Mouse (Mus musculus) CH12.LX (cell line): ENCODE results near the gene Alg12. TPM values are rescaled to one million over a fixed set of nuclear protein-coding genes. Genes with fewer than 3 reads are reported as not detected.

Experiments
- DNase-seq: peaks from one replicate; pipeline ENCODE4 v3.0.0-alpha.2; 2013; ENCODE audit errors: extremely low read depth
- H3K27ac ChIP-seq: 2 replicates; pipeline ENCODE4 v1.5.1; 2012; ENCODE audit warnings: low read depth, mild to moderate bottlenecking, control low read depth, moderate library complexity; ENCODE audit not compliant: insufficient read depth
- H3K27me3 ChIP-seq: replicated peaks from 2 replicates; pipeline ENCODE3; 2012; ENCODE audit warnings: inconsistent platforms
- H3K36me3 ChIP-seq, 2 experiments: replicated peaks in 1 of 2; 2 replicates each; pipeline versions ENCODE3 to v1.6.1; 2012; ENCODE audit warnings: inconsistent platforms in 1 of 2, low read length in 1 of 2, mild to moderate bottlenecking in 1 of 2, mixed read lengths in 1 of 2, moderate library complexity in 1 of 2; ENCODE audit not compliant: control insufficient read depth in 1 of 2, insufficient read depth in 1 of 2
- H3K4me1 ChIP-seq, 2 experiments: 2 replicates each; pipeline ENCODE4 v1.6.1; 2012; ENCODE audit warnings: inconsistent platforms in 1 of 2, moderate library complexity in 1 of 2; ENCODE audit not compliant: insufficient read depth in 2 of 2, control insufficient read depth in 1 of 2
- H3K4me2 ChIP-seq: 2 replicates; pipeline ENCODE4 v1.6.1; 2012; ENCODE audit warnings: low read depth, mild to moderate bottlenecking, control low read depth; ENCODE audit not compliant: poor library complexity, insufficient read depth, severe bottlenecking
- H3K4me3 ChIP-seq, 3 experiments: fragments of 150-350 bp in 1 of 3; sonication (generic) in 1 of 3; replicated peaks in 1 of 3; 2 replicates each; pipeline versions ENCODE3 to v1.5.1; 2011 to 2012; ENCODE audit warnings: low read depth in 2 of 3, low read length in 2 of 3, mild to moderate bottlenecking in 2 of 3, moderate library complexity in 2 of 3, control low read depth in 1 of 3, improper control_type of control experiment in 1 of 3, inconsistent platforms in 1 of 3, mixed read lengths in 1 of 3; ENCODE audit not compliant: poor library complexity in 1 of 3
- H3K79me2 ChIP-seq: replicated peaks from 2 replicates; pipeline ENCODE4 v1.6.1; 2012; ENCODE audit warnings: mild to moderate bottlenecking, moderate library complexity; ENCODE audit not compliant: control insufficient read depth, poor library complexity, insufficient read depth, severe bottlenecking; ENCODE audit errors: extremely low read depth
- H3K9ac ChIP-seq: 2 replicates; pipeline ENCODE4 v1.6.1; 2012; ENCODE audit warnings: low read depth, mild to moderate bottlenecking, control low read depth, moderate library complexity; ENCODE audit not compliant: insufficient read depth
- H3K9me3 ChIP-seq: replicated peaks from 2 replicates; pipeline ENCODE3; 2012; ENCODE audit warnings: low read length, inconsistent platforms, mixed read lengths
- BHLHE40 ChIP-seq: IDR thresholded peaks from 2 replicates; pipeline ENCODE4 v1.6.1; 2011; ENCODE audit warnings: mild to moderate bottlenecking, low read depth, low read length, improper control_type of control experiment
- CHD1 ChIP-seq: IDR thresholded peaks from 2 replicates; pipeline ENCODE4 v1.6.1; 2012; ENCODE audit warnings: low read depth, low read length, improper control_type of control experiment, inconsistent platforms
- CHD2 ChIP-seq: IDR thresholded peaks from 2 replicates; pipeline ENCODE4 v1.6.1; 2011; ENCODE audit warnings: low read length, improper control_type of control experiment
- E2F4 ChIP-seq: IDR thresholded peaks from 2 replicates; pipeline ENCODE4 v1.6.1; 2011; ENCODE audit warnings: low read depth, low read length, improper control_type of control experiment; ENCODE audit not compliant: insufficient replicate concordance
- EP300 ChIP-seq: IDR thresholded peaks from 2 replicates; pipeline ENCODE4 v1.6.1; 2011; ENCODE audit warnings: low read length, improper control_type of control experiment
- ETS1 ChIP-seq: conservative IDR thresholded peaks from 2 replicates; pipeline ENCODE4 v1.6.1; 2012; ENCODE audit warnings: low read depth, mild to moderate bottlenecking, inconsistent platforms, low read length, improper control_type of control experiment, moderate library complexity
- GABPA ChIP-seq: IDR thresholded peaks from 2 replicates; pipeline ENCODE4 v1.6.1; 2012; ENCODE audit warnings: low read depth, low read length, improper control_type of control experiment, inconsistent platforms; ENCODE audit not compliant: insufficient replicate concordance
- HCFC1 ChIP-seq: IDR thresholded peaks from 2 replicates; pipeline ENCODE4 v1.6.1; 2012; ENCODE audit warnings: low read depth, mild to moderate bottlenecking, inconsistent platforms, low read length, improper control_type of control experiment
- IRF4 ChIP-seq: IDR thresholded peaks from 2 replicates; pipeline ENCODE4 v1.6.1; 2014; ENCODE audit warnings: low read depth, mild to moderate bottlenecking, inconsistent platforms, low read length, improper control_type of control experiment
- JUN ChIP-seq: IDR thresholded peaks from 2 replicates; pipeline ENCODE4 v1.6.1; 2011; ENCODE audit warnings: low read depth, mild to moderate bottlenecking, low read length, improper control_type of control experiment, moderate library complexity; ENCODE audit not compliant: insufficient read depth
- JUND ChIP-seq: conservative IDR thresholded peaks from 2 replicates; pipeline ENCODE4 v1.6.1; 2011; ENCODE audit warnings: low read depth, low read length, improper control_type of control experiment
- KAT2A ChIP-seq: IDR thresholded peaks from 2 replicates; pipeline ENCODE4 v1.6.1; 2012; ENCODE audit warnings: low read length, improper control_type of control experiment, inconsistent platforms; ENCODE audit not compliant: insufficient replicate concordance
- MAFK ChIP-seq: IDR thresholded peaks from 2 replicates; pipeline ENCODE4 v1.6.1; 2011; ENCODE audit warnings: low read length, improper control_type of control experiment; ENCODE audit not compliant: insufficient replicate concordance
- MAZ ChIP-seq: IDR thresholded peaks from 2 replicates; pipeline ENCODE4 v1.6.1; 2012; ENCODE audit warnings: low read depth, mild to moderate bottlenecking, inconsistent platforms, low read length, improper control_type of control experiment, moderate library complexity
- MEF2A ChIP-seq: IDR thresholded peaks from 2 replicates; pipeline ENCODE4 v1.6.1; 2014; ENCODE audit warnings: low read depth, mild to moderate bottlenecking, inconsistent platforms, low read length, improper control_type of control experiment, borderline replicate concordance
- MXI1 ChIP-seq: IDR thresholded peaks from 2 replicates; pipeline ENCODE4 v1.6.1; 2011; ENCODE audit warnings: mild to moderate bottlenecking, low read depth, low read length, improper control_type of control experiment
- MYC ChIP-seq: IDR thresholded peaks from 2 replicates; pipeline ENCODE4 v1.6.1; 2011; ENCODE audit warnings: low read depth, mild to moderate bottlenecking, improper control_type of control experiment, low read length
- NELFE ChIP-seq: IDR thresholded peaks from 2 replicates; pipeline ENCODE4 v1.6.1; 2011; ENCODE audit warnings: low read depth, low read length, improper control_type of control experiment
- POLR2A ChIP-seq: IDR thresholded peaks from 2 replicates; pipeline ENCODE4 v1.6.1; 2011; ENCODE audit warnings: low read depth, mild to moderate bottlenecking, improper control_type of control experiment, low read length
- SIN3A ChIP-seq: IDR thresholded peaks from 2 replicates; pipeline ENCODE4 v1.6.1; 2012; ENCODE audit warnings: low read length, improper control_type of control experiment, inconsistent platforms
- TBP ChIP-seq: conservative IDR thresholded peaks from 2 replicates; pipeline ENCODE4 v1.6.1; 2011; ENCODE audit warnings: low read depth, low read length, improper control_type of control experiment
- TCF12 ChIP-seq: IDR thresholded peaks from 2 replicates; pipeline ENCODE4 v1.6.1; 2014; ENCODE audit warnings: low read depth, mild to moderate bottlenecking, inconsistent platforms, low read length, improper control_type of control experiment
- USF1 ChIP-seq: IDR thresholded peaks from 2 replicates; pipeline ENCODE4 v1.6.1; 2014; ENCODE audit warnings: low read depth, mild to moderate bottlenecking, inconsistent platforms, low read length, improper control_type of control experiment
- USF2 ChIP-seq: conservative IDR thresholded peaks from 2 replicates; pipeline ENCODE4 v1.6.1; 2011; ENCODE audit warnings: low read depth, low read length, improper control_type of control experiment
- ZC3H11A ChIP-seq: IDR thresholded peaks from 2 replicates; pipeline ENCODE4 v1.6.1; 2012; ENCODE audit warnings: low read depth, mild to moderate bottlenecking, inconsistent platforms, low read length, improper control_type of control experiment
- ZKSCAN1 ChIP-seq: IDR thresholded peaks from 2 replicates; pipeline ENCODE4 v1.6.1; 2012; ENCODE audit warnings: low read depth, inconsistent platforms, low read length, improper control_type of control experiment, borderline replicate concordance
- ZMIZ1 ChIP-seq: IDR thresholded peaks from 2 replicates; pipeline ENCODE4 v1.6.1; 2012; ENCODE audit warnings: low read depth, mild to moderate bottlenecking, inconsistent platforms, low read length, improper control_type of control experiment
- ZNF384 ChIP-seq: IDR thresholded peaks from 2 replicates; pipeline ENCODE4 v1.6.1; 2012; ENCODE audit warnings: low read depth, low read length, improper control_type of control experiment, inconsistent platforms
- dilution Hi-C: fragments of 300-500 bp; cut with MboI; formaldehyde crosslinking; loops from 2 replicates; pipeline ENCODE4 v1.14.3; 2020; ENCODE audit warnings: low sequenced_read_pairs; ENCODE audit not compliant: extremely low pct_unique_long_range_greater_than_20kb, extremely low pct_ligation_motif_present
- in situ Hi-C: fragments of 300-500 bp; cut with MboI; formaldehyde crosslinking; loops from 3 replicates; pipeline ENCODE4 v1.14.3; 2019; ENCODE audit warnings: low sequenced_read_pairs, low pct_ligation_motif_present, low pct_unique_long_range_greater_than_20kb, mixed read lengths
- polyA plus RNA-seq: library from polyadenylated mRNA; unstranded; fragments of >175 nt; gene quantifications from 2 replicates; pipeline ENCODE4 v1.2.1, GENCODE M21; 2012; ENCODE audit warnings: low read depth; ENCODE audit not compliant: insufficient read length
- total RNA-seq, 2 experiments: library from RNA; depleted of rRNA; stranded (reverse); fragments of 300-350 nt in 1 of 2; fragments of >200 nt in 1 of 2; gene quantifications; 2 replicates each; pipeline ENCODE4 v1.2.3; 2012 to 2014

The Alg12 gene
- total and polyA plus RNA-seq, 3 experiments, result 8.1 to 10.3 (median 8.5) TPM

DNA sequence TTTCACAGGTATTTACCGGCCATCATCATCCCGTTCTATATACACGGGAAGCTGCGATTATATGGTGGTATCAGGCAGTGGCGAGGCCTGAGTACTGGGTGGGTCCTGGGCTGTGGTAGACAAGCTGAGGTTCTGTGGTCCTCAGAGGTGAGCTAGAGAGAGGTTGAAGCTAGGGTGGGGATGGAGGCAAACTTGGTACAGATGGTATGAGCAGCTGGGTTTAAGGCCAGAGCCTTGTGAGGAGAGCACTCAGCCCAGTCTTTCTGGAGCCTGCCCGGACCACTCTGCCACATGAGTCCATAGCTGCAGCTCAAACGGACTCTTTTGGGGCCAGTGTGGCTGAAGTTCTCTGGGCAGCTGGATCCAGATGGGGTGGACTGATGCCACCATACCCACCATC, 38.2 kb upstream of the Alg12 start:
- Histone ChIP-seq H3K4me2 (no peak overlapping the region), H3K9ac (no peak overlapping the region), H3K4me1 (peaks cover 8 to 9% of the 10 kb centered on the region in 2 experiments; a peak in 3 of 4 replicates), H3K79me2 (no peaks in the 10 kb centered on the region), H3K9me3 (peaks cover 2% of the 10 kb centered on the region)
- dilution Hi-C loops (no loop called here), in situ Hi-C loops (no loop called here)
- no peak for DNase-seq
- TF ChIP-seq MEF2A, result no peak
- TF ChIP-seq ETS1, result no peak
- TF ChIP-seq POLR2A, result no peak
- no peak for TF ChIP-seq TBP
- no peak for TF ChIP-seq MAZ
- TF ChIP-seq ZNF384, result no peak
- TF ChIP-seq IRF4, result no peak
- no peak for TF ChIP-seq SIN3A
- TF ChIP-seq MAFK, result no peak
- no peak for TF ChIP-seq CHD1
- no peak for TF ChIP-seq EP300
- no peak for TF ChIP-seq BHLHE40
- no peak for TF ChIP-seq ZC3H11A
- no peak for TF ChIP-seq KAT2A
- no peak for TF ChIP-seq CHD2
- no peak for TF ChIP-seq JUND
- TF ChIP-seq MYC, result no peak
- no peak for TF ChIP-seq USF2
- TF ChIP-seq USF1, result no peak
- TF ChIP-seq JUN, result no peak
- TF ChIP-seq, all 38 proteins: peak for 0
- Histone ChIP-seq H3K27ac (no peak overlapping the region), H3K27me3 (peaks cover 71% of the 10 kb centered on the region), H3K36me3 (no peaks in the 10 kb centered on the region), H3K4me3 (no peak overlapping the region)

DNA sequence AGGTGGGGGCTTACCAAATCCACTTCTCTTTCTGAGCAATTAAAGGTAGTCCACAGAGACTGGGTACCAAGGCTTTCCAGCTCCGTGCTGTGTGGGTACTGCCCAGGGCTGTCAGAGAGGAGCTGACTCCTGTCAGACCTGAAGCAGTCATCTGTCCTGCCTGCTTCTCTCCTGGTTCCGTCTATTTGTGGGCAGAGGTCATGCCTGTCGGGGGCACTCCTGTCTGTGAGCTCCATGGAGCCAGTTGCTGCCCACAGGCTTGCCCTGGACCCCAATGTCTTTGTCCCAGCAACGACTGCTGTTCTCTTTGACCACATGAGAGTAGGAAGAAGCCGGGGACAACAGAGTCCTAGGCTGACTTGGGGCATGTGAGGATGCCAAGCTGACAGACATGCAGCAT, 37.5 kb upstream of the Alg12 start:
- TF ChIP-seq CHD1 (no peak), TCF12 (no peak), ZMIZ1 (no peak), ZC3H11A (no peak), KAT2A (no peak), ZKSCAN1 (no peak), GABPA (no peak), POLR2A (no peak), MXI1 (no peak), TBP (no peak), MAFK (no peak), NELFE (no peak), MAZ (no peak), HCFC1 (no peak), CHD2 (no peak), E2F4 (no peak), USF1 (no peak)
- Histone ChIP-seq H3K9me3 (peaks cover 2% of the 10 kb centered on the region), H3K79me2 (no peaks in the 10 kb centered on the region), H3K4me2 (no peak overlapping the region), H3K27ac (no peak overlapping the region), H3K9ac (no peak overlapping the region), H3K4me3 (no peak overlapping the region), H3K36me3 (no peaks in the 10 kb centered on the region), H3K27me3 (peaks cover 78% of the 10 kb centered on the region), H3K4me1 (peaks cover 7% of the 10 kb centered on the region in 2 experiments; a peak in 3 of 4 replicates)
- dilution Hi-C loops (no loop called here), in situ Hi-C loops (no loop called here)
- no peak for DNase-seq
